Mouse (Mus musculus) liver, embryonic 12.5 days (tissue): ENCODE data around the gene Ppbp. TPM values are rescaled to one million over a fixed set of nuclear protein-coding genes. Genes with fewer than 3 reads are reported as not detected.

Source experiments
- ATAC-seq: fragments of 200-750 bp; cut with Nextera tagmentation; 2 replicates; pipeline ENCODE4 v1.8.0; 2017; ENCODE audit warnings: moderate number of reproducible peaks, mild to moderate bottlenecking, moderate library complexity
- H3K27ac ChIP-seq: fragments of 300-500 bp; sonication (generic); 2 replicates; pipeline ENCODE4 v1.5.1; 2016; ENCODE audit warnings: mild to moderate bottlenecking
- H3K27me3 ChIP-seq: fragments of 300-500 bp; sonication (generic); replicated peaks from 2 replicates; pipeline ENCODE4 v1.6.1; 2016; ENCODE audit warnings: mild to moderate bottlenecking, moderate library complexity
- H3K36me3 ChIP-seq: fragments of 300-500 bp; sonication (generic); 2 replicates; pipeline ENCODE4 v1.6.1; 2016; ENCODE audit warnings: mild to moderate bottlenecking, moderate library complexity
- H3K4me1 ChIP-seq: fragments of 300-500 bp; sonication (generic); 2 replicates; pipeline ENCODE4 v1.6.1; 2016
- H3K4me2 ChIP-seq: fragments of 300-500 bp; sonication (generic); 2 replicates; pipeline ENCODE4 v1.6.1; 2016; ENCODE audit warnings: mild to moderate bottlenecking, moderate library complexity
- H3K4me3 ChIP-seq: fragments of 300-500 bp; sonication (generic); 2 replicates; pipeline ENCODE4 v1.5.1; 2016; ENCODE audit warnings: mild to moderate bottlenecking, moderate library complexity
- H3K9ac ChIP-seq: fragments of 300-500 bp; sonication (generic); 2 replicates; pipeline ENCODE4 v1.6.1; 2016; ENCODE audit warnings: mild to moderate bottlenecking, moderate library complexity
- H3K9me3 ChIP-seq: fragments of 300-500 bp; sonication (generic); replicated peaks from 2 replicates; pipeline ENCODE4 v1.6.1; 2016; ENCODE audit warnings: mild to moderate bottlenecking, moderate library complexity
- WGBS: fragments of 180-500 bp; shearing (Covaris S2); methylation state at CpG from one replicate; pipeline ENCODE4 v1.1.7; 2016; ENCODE audit not compliant: insufficient replicate concordance; 5-methylcytosine and 5-hydroxymethylcytosine counted together
- polyA plus RNA-seq: library from polyadenylated mRNA; unstranded; fragments of >200 nt; fragmentation: Nextera tagmentation; extraction: Ambion mirVana; gene quantifications from 2 replicates; pipeline ENCODE4 v1.2.1, GENCODE M21; 2016

The Ppbp gene
- polyA plus RNA-seq, 1 experiment from 2014 or later = 174 TPM

DNA sequence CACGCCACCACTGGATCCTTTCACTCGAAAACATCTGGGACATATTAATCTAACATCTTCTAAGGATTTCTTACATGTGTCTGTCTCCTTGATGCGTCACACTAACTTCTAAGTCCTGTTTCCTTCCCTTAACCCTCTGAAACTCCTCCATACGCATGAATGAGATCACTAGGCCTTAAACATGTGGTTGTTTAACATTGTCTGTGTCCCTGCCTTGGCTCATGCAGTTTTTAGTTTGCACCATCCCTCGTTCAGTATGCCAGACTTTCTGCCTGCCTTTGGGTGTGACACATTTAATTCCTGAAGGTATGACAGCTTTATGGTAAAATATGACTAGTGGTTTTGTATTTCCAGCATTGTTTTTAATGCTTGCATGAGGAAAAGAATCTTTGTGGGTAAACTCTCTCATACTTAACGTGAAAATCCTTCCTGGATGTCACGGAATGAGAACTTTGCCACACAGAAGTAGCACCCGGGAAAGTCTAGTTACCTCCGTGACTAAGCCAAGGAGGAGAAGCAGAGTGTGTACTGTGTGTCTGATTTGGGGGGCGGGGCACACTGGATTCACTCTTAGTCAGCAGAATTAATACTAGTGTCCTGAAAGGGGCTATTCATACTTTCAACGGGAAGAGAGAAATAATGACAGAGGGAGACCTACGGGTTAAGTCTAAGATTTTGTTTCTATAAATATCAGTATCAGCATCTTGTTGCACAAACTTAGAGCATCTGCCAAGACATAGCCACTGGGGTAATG lies 4.2 kb upstream of the Ppbp start:
- no peak overlapping the region for H3K4me3 ChIP-seq
- WGBS = 67% methylated on average over 12 of the region's 12 CpGs
- H3K4me2 ChIP-seq = no peak overlapping the region
- H3K36me3 ChIP-seq = no peaks in the 10 kb centered on the region
- no peak overlapping the region for H3K9ac ChIP-seq
- peaks cover 18% of the 10 kb centered on the region for H3K27me3 ChIP-seq
- no peak overlapping the region for H3K27ac ChIP-seq
- H3K9me3 ChIP-seq = no peaks in the 10 kb centered on the region
- ATAC-seq = no peak
- no peaks in the 10 kb centered on the region for H3K4me1 ChIP-seq

DNA sequence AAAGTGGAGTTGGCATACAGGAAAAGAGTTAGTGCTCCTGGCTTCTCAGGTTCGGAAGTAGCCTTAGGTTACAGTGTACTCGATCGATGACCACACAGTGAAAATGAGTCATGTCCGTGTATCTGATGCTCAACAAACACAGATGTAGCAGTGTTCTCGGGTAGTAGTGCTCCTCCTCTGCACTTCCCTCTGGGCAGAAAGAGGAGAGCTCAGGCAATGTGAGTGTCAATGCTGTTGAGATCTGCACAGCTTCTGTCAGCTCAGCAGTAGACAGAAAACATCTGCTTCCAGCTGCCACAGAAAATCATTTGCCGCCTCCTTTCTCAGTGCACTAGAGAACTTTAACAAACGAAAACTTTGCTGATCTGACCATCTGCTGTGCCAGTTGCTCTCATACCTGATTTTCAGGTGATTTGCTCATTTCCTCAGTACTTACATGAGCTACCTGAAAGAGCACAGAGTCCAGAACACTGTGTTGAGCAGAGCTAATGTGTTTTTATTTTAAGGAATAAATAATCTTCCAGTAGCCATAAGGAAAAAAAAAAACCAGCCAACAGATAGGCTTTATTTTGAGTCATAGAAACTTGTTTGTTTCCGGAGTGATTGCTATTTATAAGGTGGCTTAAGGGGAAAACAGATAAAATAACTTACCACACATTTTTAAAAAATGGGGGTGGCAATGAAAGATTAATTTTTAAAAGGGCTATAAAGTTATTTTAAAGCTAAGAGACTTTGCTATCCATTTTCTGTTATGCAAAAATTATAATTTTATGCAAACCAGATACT lies 2.3 kb upstream of the Ppbp start:
- Histone ChIP-seq H3K9ac (no peak overlapping the region), H3K36me3 (no peaks in the 10 kb centered on the region), H3K4me2 (no peak overlapping the region), H3K4me3 (no peak overlapping the region), H3K27me3 (peaks cover 5% of the 10 kb centered on the region; the same call in 1 of the 2 replicates), H3K4me1 (no peaks in the 10 kb centered on the region), H3K27ac (no peak overlapping the region), H3K9me3 (no peaks in the 10 kb centered on the region)
- ATAC-seq = no peak
- 54% methylated on average over 8 of the region's 8 CpGs for WGBS

DNA sequence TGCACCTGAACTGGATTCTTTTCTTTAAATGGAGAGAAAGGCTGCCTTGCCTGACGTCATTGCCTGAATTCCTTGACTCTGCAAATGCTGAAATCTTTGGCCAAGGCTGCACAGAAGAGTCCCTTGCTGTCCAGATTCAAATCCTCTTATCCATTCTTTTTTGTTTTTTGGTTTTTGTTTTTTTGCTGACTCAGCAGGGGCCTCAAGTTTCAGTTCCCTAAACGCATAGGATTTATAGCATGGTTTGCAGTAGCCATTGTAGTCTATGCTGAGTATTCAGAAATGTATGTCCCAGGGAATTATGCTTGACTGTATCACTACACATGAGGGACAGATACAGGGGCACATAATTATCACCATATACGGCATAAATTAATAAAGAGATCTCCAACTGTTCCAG lies 3.1 kb downstream of the Ppbp start:
- Histone ChIP-seq H3K4me1 (peaks cover 14% of the 10 kb centered on the region), H3K27ac (peak overlapping the region; percentile 16; the same call in 1 of the 2 replicates), H3K9me3 (no peaks in the 10 kb centered on the region), H3K4me2 (no peak overlapping the region), H3K4me3 (no peak overlapping the region), H3K9ac (no peak overlapping the region), H3K36me3 (no peaks in the 10 kb centered on the region), H3K27me3 (peaks cover 7% of the 10 kb centered on the region; the same call in 1 of the 2 replicates)
- 43% methylated on average over 3 of the region's 3 CpGs for WGBS
- ATAC-seq = no peak

DNA sequence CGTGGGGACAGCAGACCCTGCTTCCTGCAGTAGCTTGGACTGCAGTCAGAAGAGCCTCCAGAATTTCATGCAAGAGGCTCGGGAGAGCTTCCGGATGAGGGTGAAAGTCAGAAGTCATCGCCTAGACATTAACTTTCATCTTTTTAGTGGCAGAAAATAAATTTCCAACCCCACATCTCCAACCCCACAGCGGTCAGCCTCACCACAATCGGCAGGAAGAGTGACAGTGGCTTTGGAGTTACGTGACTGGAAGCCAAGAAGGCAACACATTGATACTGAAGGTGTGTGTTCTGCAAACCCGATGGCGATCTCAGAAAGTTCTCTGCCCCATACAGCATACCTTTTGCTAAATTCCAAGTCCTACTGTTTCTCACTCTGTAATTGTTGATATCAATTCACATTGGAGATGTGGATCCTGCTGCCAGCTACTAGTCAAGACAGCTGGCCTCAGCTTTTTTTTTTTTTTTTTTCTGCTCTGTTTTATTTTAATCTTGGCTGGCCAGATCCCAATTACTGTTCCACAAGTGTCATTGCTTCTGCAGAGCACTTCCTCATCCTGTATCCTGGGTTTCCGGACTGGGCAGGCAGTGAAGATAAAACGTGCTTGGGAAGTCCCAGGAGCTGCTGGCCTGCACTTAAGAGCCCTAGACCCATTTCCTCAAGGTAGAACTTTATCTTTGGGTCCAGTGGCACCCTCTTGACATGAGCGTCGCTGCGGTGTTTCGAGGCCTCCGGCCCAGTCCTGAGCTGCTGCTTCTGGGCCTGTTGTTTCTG lies 3.7 kb downstream of the Ppbp start, which contains the start of gene Pf4:
Pf4 (plus strand) TSS at position 556 of the 774 bp plus-strand sequence.
- Histone ChIP-seq H3K27ac (peak within 1 kb of the TSS; percentile 55; the same call in 1 of the 2 replicates), H3K4me2 (0 out of 2 replicates have a peak within 1 kb of the TSS, but pooled peaks have one; percentile 3), H3K4me3 (peak within 1 kb of the TSS; percentile 5; the same call in 1 of the 2 replicates)

DNA sequence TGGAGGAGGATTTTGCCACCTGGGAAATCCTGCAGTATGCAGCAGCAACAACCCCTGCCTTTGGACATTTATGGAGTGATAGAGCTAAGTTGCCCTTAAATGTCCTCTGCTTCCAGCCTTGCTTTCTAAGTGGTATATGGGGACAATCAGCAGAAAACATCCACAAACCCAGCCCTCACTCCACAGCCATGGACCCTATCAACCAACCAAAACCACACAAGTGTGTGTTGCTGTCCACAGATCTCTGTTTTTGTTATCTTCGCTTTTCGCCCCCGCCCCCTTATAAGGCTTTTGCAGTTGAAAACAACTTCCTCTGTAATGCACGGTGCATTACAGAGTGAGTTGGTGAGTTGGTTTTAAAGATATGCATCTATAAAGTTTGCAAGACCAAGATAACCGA lies 7.2 kb downstream of the Ppbp start:
- Histone ChIP-seq H3K4me3 (no peak overlapping the region), H3K27me3 (peaks cover 7% of the 10 kb centered on the region; the same call in 1 of the 2 replicates), H3K9ac (no peak overlapping the region), H3K9me3 (no peaks in the 10 kb centered on the region), H3K36me3 (no peaks in the 10 kb centered on the region), H3K27ac (no peak overlapping the region), H3K4me1 (peaks cover 14% of the 10 kb centered on the region), H3K4me2 (no peak overlapping the region)
- ATAC-seq = peak; percentile 80
- 12% methylated on average over 5 of the region's 5 CpGs for WGBS

More for the DNA sequence above, 3.7 kb downstream of the Ppbp start, which contains the start of gene Pf4:
- Histone ChIP-seq H3K9ac (no peak within 1 kb of the TSS), H3K27me3 (peaks cover 7% of the 10 kb centered on the region; the same call in 1 of the 2 replicates), H3K4me1 (peaks cover 14% of the 10 kb centered on the region), H3K36me3 (no peaks in the 10 kb centered on the region), H3K9me3 (no peaks in the 10 kb centered on the region)
- WGBS = 20% methylated on average over 16 of the region's 16 CpGs
- 0 out of 2 replicates have a peak, but pooled peaks have one; percentile 36 for ATAC-seq

DNA sequence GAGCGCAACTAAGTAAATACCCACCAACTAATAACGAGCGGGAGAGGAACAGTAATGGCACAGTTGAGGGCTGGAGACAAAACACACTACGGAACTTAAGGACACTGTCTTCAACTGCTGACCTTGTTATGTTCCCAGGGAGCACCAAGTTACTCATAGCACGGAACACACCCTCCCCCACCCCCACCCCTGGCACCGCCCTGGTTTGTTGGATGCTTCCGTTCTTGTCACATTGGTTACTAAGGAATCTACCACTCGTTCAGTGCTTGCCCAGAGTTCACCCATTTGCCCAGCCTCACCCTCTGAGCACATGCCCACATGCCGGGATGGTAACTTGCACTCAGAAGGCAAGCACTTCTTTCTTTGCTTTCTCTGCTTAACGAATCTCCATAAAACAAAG lies 9.3 kb downstream of the Ppbp start:
- Histone ChIP-seq H3K4me1 (peaks cover 11% of the 10 kb centered on the region; the same call in 1 of the 2 replicates), H3K36me3 (no peaks in the 10 kb centered on the region)
- 73% methylated on average over 10 of the region's 10 CpGs for WGBS

DNA sequence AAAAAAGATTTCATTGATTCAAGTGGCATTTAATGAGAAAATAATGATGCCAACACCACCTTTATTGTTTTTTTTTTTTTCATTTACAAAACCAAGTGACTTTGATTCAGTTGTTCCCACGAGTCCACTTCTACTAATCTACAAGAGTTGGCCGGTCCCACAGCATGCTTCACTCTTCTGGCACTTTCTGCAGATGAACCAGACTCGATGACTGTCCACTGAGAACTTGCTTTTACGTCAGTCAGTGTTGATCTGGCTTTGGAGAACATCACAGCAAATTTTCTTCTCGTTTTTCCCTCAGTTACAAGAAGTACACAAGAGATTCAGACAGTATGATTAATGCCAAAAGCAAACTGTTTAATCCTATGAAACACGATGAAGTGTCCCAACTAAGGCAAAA lies 10.5 kb downstream of the Ppbp start:
- 62% methylated on average over 6 of the region's 6 CpGs for WGBS

More for the DNA sequence above, 9.3 kb downstream of the Ppbp start:
- H3K9ac ChIP-seq = no peak overlapping the region
- 0 out of 2 replicates have a peak, but pooled peaks cover 3% of the 10 kb centered on the region for H3K27me3 ChIP-seq
- no peak overlapping the region for H3K4me2 ChIP-seq
- H3K27ac ChIP-seq = no peak overlapping the region
- H3K4me3 ChIP-seq = no peak overlapping the region
- ATAC-seq = no peak
- no peaks in the 10 kb centered on the region for H3K9me3 ChIP-seq

DNA sequence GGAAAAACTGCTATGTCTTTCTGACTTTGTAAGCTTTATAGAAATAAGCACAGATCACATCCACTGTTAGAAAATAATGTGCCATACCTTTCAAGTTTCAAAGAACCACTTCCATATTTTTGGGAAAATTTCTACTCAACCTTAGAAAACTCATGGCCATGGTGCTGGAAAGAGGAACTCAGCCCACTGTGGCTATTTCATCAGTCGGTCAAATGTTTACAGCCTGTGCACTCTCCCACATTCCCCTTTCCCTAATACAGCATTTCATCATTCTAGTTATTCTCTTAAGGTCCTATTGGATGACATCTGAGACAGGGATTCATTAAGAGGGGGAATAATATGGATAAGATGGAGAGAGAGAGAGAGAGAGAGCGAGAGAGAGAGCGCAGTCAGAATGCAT lies 15.4 kb downstream of the Ppbp start:
- Histone ChIP-seq H3K9me3 (no peaks in the 10 kb centered on the region), H3K27ac (no peak overlapping the region), H3K4me3 (no peak overlapping the region), H3K4me2 (no peak overlapping the region), H3K9ac (no peak overlapping the region), H3K27me3 (no peaks in the 10 kb centered on the region), H3K36me3 (no peaks in the 10 kb centered on the region), H3K4me1 (no peaks in the 10 kb centered on the region)
- ATAC-seq = no peak
- WGBS = 64% methylated on average over 3 of the region's 3 CpGs

More for the DNA sequence above, 10.5 kb downstream of the Ppbp start:
- Histone ChIP-seq H3K4me1 (peaks cover 11% of the 10 kb centered on the region; the same call in 1 of the 2 replicates), H3K9me3 (no peaks in the 10 kb centered on the region), H3K27ac (no peak overlapping the region), H3K36me3 (no peaks in the 10 kb centered on the region), H3K27me3 (no peaks in the 10 kb centered on the region), H3K9ac (no peak overlapping the region), H3K4me2 (no peak overlapping the region), H3K4me3 (no peak overlapping the region)
- no peak for ATAC-seq

DNA sequence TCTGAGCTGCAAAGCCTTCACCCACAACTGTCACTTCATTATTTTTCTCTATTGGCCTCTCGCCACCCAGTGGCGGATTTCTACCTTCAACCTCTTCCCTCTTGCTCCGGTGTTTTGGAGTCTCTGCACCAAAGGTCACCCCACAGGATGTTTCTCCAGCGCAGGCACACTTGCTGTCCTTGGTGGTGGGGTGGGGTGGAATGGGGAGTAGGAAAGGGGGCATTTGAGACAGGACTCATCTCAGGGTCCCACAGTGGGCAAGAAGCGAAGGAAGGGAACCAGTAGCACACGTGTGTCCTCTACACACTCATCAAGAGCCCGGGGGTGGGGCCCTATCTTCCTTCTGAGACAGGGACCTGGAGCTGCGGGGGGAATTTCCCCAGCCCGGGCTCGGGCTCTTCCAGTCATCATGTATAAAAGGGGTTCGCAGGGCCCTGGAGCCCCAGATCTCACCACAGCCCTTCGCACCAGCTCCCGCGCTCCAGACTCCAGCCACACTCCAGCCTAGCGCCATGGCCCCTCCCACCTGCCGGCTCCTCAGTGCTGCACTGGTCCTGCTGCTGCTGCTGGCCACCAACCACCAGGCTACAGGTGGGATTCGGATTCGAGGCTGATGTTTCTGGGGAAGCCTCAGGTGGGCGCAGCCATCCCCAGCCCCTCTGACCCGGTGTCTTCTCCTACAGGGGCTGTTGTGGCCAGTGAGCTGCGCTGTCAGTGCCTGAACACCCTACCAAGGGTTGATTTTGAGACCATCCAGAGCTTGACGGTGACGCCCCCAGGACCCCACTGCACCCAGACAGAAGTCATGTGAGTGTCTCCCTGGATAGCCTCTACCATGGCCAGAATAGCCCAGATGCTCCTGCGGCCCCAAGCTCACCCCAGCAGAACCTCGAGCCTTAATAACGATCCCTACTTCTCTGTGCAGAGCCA lies 17.6 kb downstream of the Ppbp start, which contains the start of gene Cxcl3:
Cxcl3 (plus strand) TSS at position 445 of the 930 bp plus-strand sequence.
- WGBS = 14% methylated on average over 26 of the region's 26 CpGs

DNA sequence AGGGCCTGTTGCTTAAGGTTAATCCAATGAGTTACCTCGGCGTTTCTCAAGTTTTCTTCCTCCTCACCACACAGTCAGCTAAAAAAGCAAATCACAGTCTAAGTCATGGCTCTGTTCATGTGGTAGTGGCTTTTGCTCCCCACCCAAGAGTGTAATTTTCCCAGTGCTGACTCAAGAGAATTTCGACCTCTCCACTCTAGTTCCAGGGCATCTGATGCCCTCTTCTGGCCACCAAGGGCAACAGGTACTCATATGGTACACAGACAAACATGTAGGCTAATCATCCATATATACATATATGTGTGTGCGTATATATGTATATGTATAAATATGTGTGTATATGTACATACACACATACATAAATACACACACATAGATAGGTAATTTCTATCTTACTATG lies 19.8 kb downstream of the Ppbp start:
- no peak for ATAC-seq
- WGBS = 61% methylated on average over 4 of the region's 4 CpGs

More for the DNA sequence above, 17.6 kb downstream of the Ppbp start, which contains the start of gene Cxcl3:
- H3K27ac ChIP-seq = no peak within 1 kb of the TSS
- no peaks in the 10 kb centered on the region; the same call in 1 of the 2 replicates for H3K27me3 ChIP-seq
- H3K4me1 ChIP-seq = no peaks in the 10 kb centered on the region
- H3K9me3 ChIP-seq = no peaks in the 10 kb centered on the region
- ATAC-seq = peak; percentile 51; the same call in 1 of the 2 replicates
- H3K4me2 ChIP-seq = peak within 1 kb of the TSS; percentile 59
- peak within 1 kb of the TSS; percentile 32 for H3K4me3 ChIP-seq
- no peak within 1 kb of the TSS for H3K9ac ChIP-seq
- H3K36me3 ChIP-seq = no peaks in the 10 kb centered on the region

More for the DNA sequence above, 19.8 kb downstream of the Ppbp start:
- no peak overlapping the region for H3K27ac ChIP-seq
- no peak overlapping the region for H3K4me3 ChIP-seq
- H3K9ac ChIP-seq = no peak overlapping the region
- no peak overlapping the region for H3K4me2 ChIP-seq
- no peaks in the 10 kb centered on the region for H3K9me3 ChIP-seq
- H3K27me3 ChIP-seq = no peaks in the 10 kb centered on the region; the same call in 1 of the 2 replicates
- no peaks in the 10 kb centered on the region for H3K36me3 ChIP-seq
- no peaks in the 10 kb centered on the region for H3K4me1 ChIP-seq
